Mouse (Mus musculus) small intestine, adult 2 months (tissue): ENCODE data around the gene Tmod3.

Source experiments
- CTCF ChIP-seq: fragments of 200-500 bp; IDR thresholded peaks from 2 replicates; pipeline ENCODE4 v1.5.1; 2012; ENCODE audit warnings: low read depth, mild to moderate bottlenecking, control low read depth, inconsistent platforms, low read length, moderate library complexity, mixed read lengths; ENCODE audit not compliant: insufficient replicate concordance, insufficient read length; ENCODE audit errors: extremely low read depth
- POLR2A ChIP-seq: fragments of 200-500 bp; IDR thresholded peaks from 2 replicates; pipeline ENCODE4 v1.6.1; 2012; ENCODE audit warnings: low read depth, mild to moderate bottlenecking, control low read depth, inconsistent platforms, low read length, moderate library complexity

DNA sequence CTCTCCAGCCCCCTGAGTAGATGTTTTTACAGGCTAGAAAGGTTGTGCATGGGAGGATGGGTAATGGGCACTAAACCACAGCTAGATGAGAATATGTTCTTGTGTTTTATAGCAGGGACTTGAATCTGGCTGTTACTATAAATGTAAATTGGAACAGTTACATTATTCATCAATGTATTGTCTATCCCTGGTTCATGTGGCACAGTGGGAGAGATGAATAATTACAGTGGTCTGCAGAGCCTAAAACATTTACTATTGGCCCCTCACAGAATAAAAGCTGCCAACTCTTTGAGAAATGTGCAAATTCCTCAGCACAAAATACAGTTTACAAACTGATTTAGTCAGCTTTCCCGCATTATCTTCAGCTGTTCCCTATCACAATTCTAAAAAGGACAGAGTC lies 23.0 kb downstream of the Tmod3 start:
- TF ChIP-seq POLR2A (no peak), CTCF (no peak)
